Mouse (Mus musculus) layer of hippocampus, adult 2 months (tissue): Measurements from ENCODE around the gene Riox1. TPM values are rescaled to one million over a fixed set of nuclear protein-coding genes. Genes with fewer than 3 reads are reported as not detected.
"Not testable (repeated sequence)": the region's sequence is repeated elsewhere in the genome, so short reads cannot be mapped to it uniquely, and the experiment has no call there.

Experiments used
- DNase-seq, 2 experiments: peaks; one replicate each; pipeline ENCODE4 v3.0.0; 2022; ENCODE audit warnings: low spot score in 2 of 2
- H3K27ac ChIP-seq: fragments of 200-600 bp; 2 replicates; pipeline ENCODE4 v1.8.1; 2022
- H3K4me3 ChIP-seq: fragments of 200-600 bp; 2 replicates; pipeline ENCODE4 v1.8.1; 2022; ENCODE audit warnings: mild to moderate bottlenecking
- CTCF ChIP-seq: fragments of 200-600 bp; conservative IDR thresholded peaks from 2 replicates; pipeline ENCODE4 v1.8.1; 2022; ENCODE audit warnings: antibody characterized with exemption, mild to moderate bottlenecking, moderate library complexity
- total RNA-seq, 2 experiments: library from RNA; stranded (reverse); gene quantifications; 2 replicates each; pipeline ENCODE4 v1.2.3; 2021

Riox1 gene
- total RNA-seq, 2 experiments from 2014 or later = 15.0 to 15.7 TPM

- H3K27ac ChIP-seq = no peak overlapping the region
- H3K4me3 ChIP-seq = no peak overlapping the region
- no peak for TF ChIP-seq CTCF
- no peak for DNase-seq
Observed at GRCm38 (mm10) chr12:83958278-83958677, 7.9 kb downstream of the Riox1 start.

- no peak for DNase-seq
- TF ChIP-seq CTCF = no peak
- no peak overlapping the region for H3K27ac ChIP-seq
- H3K4me3 ChIP-seq = no peak overlapping the region
Observed at GRCm38 (mm10) chr12:83965235-83965634, 14.8 kb downstream of the Riox1 start.

GRCm38 (mm10) chr12:83972117-83972516, 21.7 kb downstream of the Riox1 start:
- peak in 1 of 2 experiments; percentile 48 for DNase-seq
- TF ChIP-seq CTCF = peak; percentile 86
- H3K27ac ChIP-seq = no peak overlapping the region

GRCm38 (mm10) chr12:83978862-83979261, 28.5 kb downstream of the Riox1 start:
- Histone ChIP-seq H3K27ac (no peak overlapping the region), H3K4me3 (no peak overlapping the region)
- DNase-seq = no peak
- no peak for TF ChIP-seq CTCF

More at GRCm38 (mm10) chr12:83972117-83972516, 21.7 kb downstream of the Riox1 start:
- H3K4me3 ChIP-seq = no peak overlapping the region

- Histone ChIP-seq H3K27ac (no peak overlapping the region), H3K4me3 (no peak overlapping the region)
- DNase-seq = no peak
- no peak for TF ChIP-seq CTCF
Observed at GRCm38 (mm10) chr12:83981615-83982014, 31.2 kb downstream of the Riox1 start.

- Histone ChIP-seq H3K4me3 (no peak within 1 kb of the TSS), H3K27ac (no peak within 1 kb of the TSS)
- DNase-seq = no peak
- no peak for TF ChIP-seq CTCF
Observed at GRCm38 (mm10) chr12:83984752-83985151, 34.3 kb downstream of the Riox1 start, which contains the start of gene Heatr4. TSS of gene Heatr4 (minus strand) at chr12:83984852.

GRCm38 (mm10) chr12:83987242-83987582, 36.8 kb downstream of the Riox1 start:
- peak overlapping the region; percentile 77 for H3K4me3 ChIP-seq
- no peak for TF ChIP-seq CTCF
- H3K27ac ChIP-seq = peak overlapping the region; percentile 96
- DNase-seq = no peak

- DNase-seq = peak; percentile 72 to 75
- TF ChIP-seq CTCF = peak; percentile 82
- H3K27ac ChIP-seq = peak within 1 kb of the TSS; percentile 96
- peak within 1 kb of the TSS; percentile 77 for H3K4me3 ChIP-seq
Observed at GRCm38 (mm10) chr12:83987583-83988441, 37.4 kb downstream of the Riox1 start, which contains the start of gene Acot2. TSS of gene Acot2 (plus strand) at chr12:83987861.

GRCm38 (mm10) chr12:83988483-83988882, 38.1 kb downstream of the Riox1 start:
- DNase-seq = no peak
- Histone ChIP-seq H3K4me3 (peak overlapping the region; percentile 77), H3K27ac (peak overlapping the region; percentile 96)
- TF ChIP-seq CTCF = no peak

GRCm38 (mm10) chr12:83989378-83989777, 39.0 kb downstream of the Riox1 start:
- DNase-seq = no peak
- H3K27ac ChIP-seq = no peak overlapping the region
- no peak overlapping the region for H3K4me3 ChIP-seq
- peak; percentile 51 for TF ChIP-seq CTCF

GRCm38 (mm10) chr12:83997221-83997620, 46.8 kb downstream of the Riox1 start:
- TF ChIP-seq CTCF = no peak
- no peak for DNase-seq

GRCm38 (mm10) chr12:83998341-83999107, 48.1 kb downstream of the Riox1 start:
- H3K27ac ChIP-seq = peak overlapping the region; percentile 84
- TF ChIP-seq CTCF = no peak
- peak in 1 of 2 experiments; percentile 45 for DNase-seq
- no peak overlapping the region for H3K4me3 ChIP-seq

More at GRCm38 (mm10) chr12:83997221-83997620, 46.8 kb downstream of the Riox1 start:
- Histone ChIP-seq H3K4me3 (no peak overlapping the region), H3K27ac (peak overlapping the region; percentile 36; the same call in 1 of the 2 replicates)

- not testable (repeated sequence) for H3K4me3 ChIP-seq, H3K27ac ChIP-seq, DNase-seq
Observed at GRCm38 (mm10) chr12:83999237-83999636, 48.8 kb downstream of the Riox1 start.
